Mouse (Mus musculus): ENCODE measurements around the gene Nploc4.

- TF ChIP-seq CTCF (IDR thresholded peaks at IDR 0.05; ENCODE audit: low read depth, low read length) = no peak
- no peak for TF ChIP-seq POLR2A (IDR thresholded peaks at IDR 0.05; ENCODE audit: borderline replicate concordance, low read depth, low read length)
These were observed 26.9 kb upstream of the Nploc4 start for GRCm38 (mm10) chr11:120464365-120464764.
